Mouse (Mus musculus): ENCODE measurements at regions not wholly inside any gene's neighbourhood (a gene's known extent, or its start where the extent isn't known, plus 50 kb on each side); places are given as distances from the start of the nearest gene placed in this dataset.

GRCm38 (mm10) chr13:52298362-52298761 is 232.7 kb downstream of the Diras2 start:
- no peak for TF ChIP-seq CTCF (conservative IDR thresholded peaks at IDR 0.05; ENCODE audit: insufficient read depth, insufficient read length, low read depth, low read length)
- TF ChIP-seq POLR2A (IDR thresholded peaks at IDR 0.05; ENCODE audit: low read depth, low read length) = no peak
